Mouse (Mus musculus): Measurements from ENCODE around the gene Nosip.

Gene Nosip

GRCm38 (mm10) chr7:45086084-45086483 is 23.9 kb downstream of the Nosip start:
- TF ChIP-seq GATA4 (IDR thresholded peaks at IDR 0.05; ENCODE audit: insufficient replicate concordance, low read length) = no peak

DNA sequence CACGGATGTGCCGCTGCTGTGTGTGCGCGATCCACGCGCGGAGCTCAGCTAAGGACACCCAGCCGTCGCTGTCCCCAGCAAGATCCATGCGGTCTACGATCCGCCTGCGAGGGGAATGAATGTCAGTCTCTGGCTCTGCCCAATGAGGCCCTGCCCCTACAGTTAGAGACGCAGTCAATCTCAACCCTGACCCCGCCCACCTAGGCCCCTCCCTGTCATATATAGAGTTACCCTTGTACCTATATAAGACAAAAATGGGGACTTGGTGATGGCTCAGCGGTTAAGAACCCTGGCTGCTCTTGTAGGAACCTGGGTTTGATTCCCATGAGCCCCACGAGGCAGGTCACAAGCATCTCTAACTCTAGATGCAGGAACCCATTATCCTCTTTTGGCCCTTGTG is 26.4 kb downstream of the Nosip start:
- no peak for TF ChIP-seq GATA4 (IDR thresholded peaks at IDR 0.05; ENCODE audit: insufficient replicate concordance, low read length)

GRCm38 (mm10) chr7:45090251-45090977 is 28.2 kb downstream of the Nosip start:
- no peak for TF ChIP-seq GATA4 (IDR thresholded peaks at IDR 0.05; ENCODE audit: insufficient replicate concordance, low read length)

GRCm38 (mm10) chr7:45091001-45091990 is 29.1 kb downstream of the Nosip start:
- TF ChIP-seq GATA4 (IDR thresholded peaks at IDR 0.05; ENCODE audit: insufficient replicate concordance, low read length) = no peak

DNA sequence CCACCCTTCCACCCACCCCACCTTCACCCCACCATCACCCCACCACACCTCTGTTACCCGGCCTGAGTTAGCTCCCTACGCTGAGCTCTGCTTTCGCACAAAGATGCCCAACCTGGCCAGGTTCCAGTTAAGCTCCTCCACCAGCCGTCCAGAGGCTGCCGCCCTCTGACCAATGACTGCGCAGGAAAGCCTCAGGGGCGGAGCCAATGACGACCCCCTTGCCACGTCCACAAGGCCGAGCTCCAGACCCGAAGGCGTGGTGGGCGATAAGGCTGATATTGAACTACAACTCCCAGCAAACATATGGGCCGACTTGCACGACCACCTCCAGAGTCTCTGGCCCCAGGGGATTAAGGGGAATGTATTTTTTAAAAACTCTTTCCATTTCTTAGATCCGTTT is 29.8 kb downstream of the Nosip start, which contains the start of gene Rcn3:
TSS of gene Rcn3 (minus strand) at position 174 of the 400 bp plus-strand sequence.
- TF ChIP-seq GATA4 (IDR thresholded peaks at IDR 0.05; ENCODE audit: insufficient replicate concordance, low read length) = peak; percentile 61; the same call in 1 of the 2 replicates

GRCm38 (mm10) chr7:45092828-45093515 is 30.7 kb downstream of the Nosip start:
- no peak for TF ChIP-seq GATA4 (IDR thresholded peaks at IDR 0.05; ENCODE audit: insufficient replicate concordance, low read length)

- TF ChIP-seq GATA4 (IDR thresholded peaks at IDR 0.05; ENCODE audit: insufficient replicate concordance, low read length) = no peak
These were observed 31.3 kb downstream of the Nosip start for GRCm38 (mm10) chr7:45093516-45093905.

- TF ChIP-seq GATA4 (IDR thresholded peaks at IDR 0.05; ENCODE audit: insufficient replicate concordance, low read length) = no peak
These were observed 31.9 kb downstream of the Nosip start for GRCm38 (mm10) chr7:45094121-45094520.

- no peak for TF ChIP-seq GATA4 (IDR thresholded peaks at IDR 0.05; ENCODE audit: insufficient replicate concordance, low read length)
These were observed 33.1 kb downstream of the Nosip start for GRCm38 (mm10) chr7:45095367-45095766.

DNA sequence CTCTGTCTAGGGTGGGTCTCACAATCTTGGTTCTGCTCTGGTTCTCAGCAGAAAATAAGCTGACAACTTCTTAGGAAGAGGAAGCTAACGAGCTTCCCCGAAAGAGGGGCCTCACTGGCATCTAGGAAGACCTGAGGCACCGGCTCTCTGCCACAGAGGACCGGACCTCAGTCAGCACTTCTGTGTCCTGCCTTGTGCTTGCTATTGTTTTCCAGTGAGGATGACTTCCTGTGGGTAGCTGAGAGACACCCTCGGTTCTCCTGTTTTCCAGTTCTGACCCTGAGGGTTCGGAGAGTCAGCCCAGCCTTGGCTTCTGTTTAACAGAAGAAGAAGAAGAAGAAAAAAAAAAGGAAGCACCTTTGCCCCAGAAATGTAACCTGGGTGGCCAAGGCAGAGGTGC is 35.2 kb downstream of the Nosip start:
- peak; percentile 52; the same call in 1 of the 2 replicates for TF ChIP-seq GATA4 (IDR thresholded peaks at IDR 0.05; ENCODE audit: insufficient replicate concordance, low read length)

DNA sequence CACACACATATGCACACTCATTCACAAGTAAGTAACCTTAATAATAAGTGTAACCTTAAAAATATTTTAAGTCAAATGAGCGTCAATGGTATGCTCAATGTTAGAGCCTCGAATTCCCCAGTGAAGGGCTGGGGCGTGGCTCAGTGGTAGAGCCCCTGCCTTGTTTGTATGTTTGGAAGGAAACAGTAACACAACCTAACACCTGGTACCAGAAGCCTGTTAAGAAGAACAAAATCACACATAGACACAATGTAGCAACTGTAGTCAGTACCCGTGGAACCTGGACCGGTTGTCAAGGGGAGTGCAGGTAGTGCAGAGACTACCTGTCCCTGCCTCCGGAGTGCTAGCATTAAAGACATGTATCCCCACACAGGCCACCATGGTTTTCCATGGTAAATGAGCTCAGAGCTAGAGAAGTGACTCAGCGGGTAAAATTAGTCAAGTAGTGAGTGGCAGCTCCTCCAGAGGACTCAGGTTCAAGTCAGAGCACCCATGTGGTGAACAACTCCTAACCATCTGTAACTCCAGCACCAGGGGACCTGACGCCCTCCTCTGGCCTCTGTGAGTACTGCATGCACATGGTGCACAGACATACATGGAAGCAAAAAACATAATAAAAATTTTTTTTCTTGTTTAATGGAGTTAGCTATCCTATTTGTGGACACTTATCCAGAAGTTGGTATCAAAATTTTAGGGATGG is 36.5 kb downstream of the Nosip start:
- TF ChIP-seq GATA4 (IDR thresholded peaks at IDR 0.05; ENCODE audit: insufficient replicate concordance, low read length) = no peak

DNA sequence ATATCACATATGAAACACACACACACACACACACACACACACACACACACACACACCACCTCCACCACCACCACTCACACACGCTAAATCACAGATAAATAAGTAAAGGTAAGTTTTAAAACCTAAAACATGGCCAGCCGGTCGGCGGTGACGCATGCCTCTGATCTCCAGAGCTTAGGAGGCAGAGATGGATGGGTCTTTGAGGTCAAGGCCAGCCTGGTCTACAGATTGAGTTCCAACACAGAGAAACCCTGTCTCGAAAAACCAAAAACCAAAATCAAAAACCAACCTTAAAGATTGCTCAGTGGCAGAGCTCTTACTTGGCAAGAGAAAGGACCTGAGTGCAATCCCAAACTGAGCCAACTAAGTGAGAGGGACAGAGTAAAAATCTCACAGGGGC is 37.8 kb downstream of the Nosip start:
- no peak for TF ChIP-seq GATA4 (IDR thresholded peaks at IDR 0.05; ENCODE audit: insufficient replicate concordance, low read length)

DNA sequence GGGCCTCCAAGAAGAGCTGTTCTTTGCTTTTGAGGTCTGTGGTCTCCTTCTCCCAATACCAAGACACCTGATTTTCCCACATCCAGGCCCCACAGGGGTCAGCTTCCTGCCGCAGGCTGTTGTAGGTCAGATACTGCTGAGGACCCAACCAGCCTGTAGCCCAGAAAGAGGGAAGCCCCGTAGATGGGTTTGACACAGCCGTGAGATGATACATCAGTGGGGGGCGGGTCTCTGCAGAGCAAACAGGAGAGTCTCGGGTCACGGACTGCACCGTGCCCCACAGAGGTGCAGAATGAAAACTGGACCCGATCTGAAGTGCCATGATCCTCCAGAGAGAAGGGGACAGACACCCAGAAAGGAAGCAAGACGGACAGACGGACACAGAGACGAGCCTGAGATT is 40.2 kb downstream of the Nosip start:
- no peak for TF ChIP-seq GATA4 (IDR thresholded peaks at IDR 0.05; ENCODE audit: insufficient replicate concordance, low read length)

GRCm38 (mm10) chr7:45102940-45103585 is 40.8 kb downstream of the Nosip start:
- TF ChIP-seq GATA4 (IDR thresholded peaks at IDR 0.05; ENCODE audit: insufficient replicate concordance, low read length) = no peak
